Mouse (Mus musculus) brain, embryonic 18.5 days (tissue): Measurements from ENCODE around the gene Mpzl3.

ENCODE experiments used
- DNase-seq: peaks from one replicate; pipeline ENCODE4 v3.0.0-alpha.2; 2012; ENCODE audit warnings: low read depth, low spot score

Gene Mpzl3

GRCm38 (mm10) chr9:45042947-45043346, 12.0 kb upstream of the Mpzl3 start:
- DNase-seq: no peak

- no peak for DNase-seq
These were observed 8.0 kb upstream of the Mpzl3 start for GRCm38 (mm10) chr9:45046973-45047372.

GRCm38 (mm10) chr9:45048511-45048910, 6.5 kb upstream of the Mpzl3 start:
- no peak for DNase-seq

GRCm38 (mm10) chr9:45049731-45050130, 5.3 kb upstream of the Mpzl3 start:
- no peak for DNase-seq

GRCm38 (mm10) chr9:45050301-45050700, 4.7 kb upstream of the Mpzl3 start:
- DNase-seq: no peak

- no peak for DNase-seq
These were observed 3.4 kb downstream of the Mpzl3 start for GRCm38 (mm10) chr9:45058304-45058940.

- DNase-seq: no peak
These were observed 5.2 kb downstream of the Mpzl3 start for GRCm38 (mm10) chr9:45060151-45060550.

- no peak for DNase-seq
These were observed 7.7 kb downstream of the Mpzl3 start for GRCm38 (mm10) chr9:45062677-45063076.

- DNase-seq: no peak
These were observed 9.4 kb downstream of the Mpzl3 start for GRCm38 (mm10) chr9:45064421-45064820.

GRCm38 (mm10) chr9:45066735-45067134, 11.7 kb downstream of the Mpzl3 start:
- no peak for DNase-seq

- DNase-seq: no peak
These were observed 16.8 kb downstream of the Mpzl3 start for GRCm38 (mm10) chr9:45071800-45072199.

- DNase-seq: no peak
These were observed 22.9 kb downstream of the Mpzl3 start for GRCm38 (mm10) chr9:45077859-45078258.

- DNase-seq: no peak
These were observed 24.0 kb downstream of the Mpzl3 start, which contains the start of gene Jaml for GRCm38 (mm10) chr9:45079011-45079410. TSS of gene Jaml (plus strand) at chr9:45079183.

- DNase-seq: no peak
These were observed 28.1 kb downstream of the Mpzl3 start for GRCm38 (mm10) chr9:45083132-45083531.

- DNase-seq: no peak
These were observed 29.6 kb downstream of the Mpzl3 start for GRCm38 (mm10) chr9:45084556-45084955.

GRCm38 (mm10) chr9:45085741-45086690, 31.0 kb downstream of the Mpzl3 start:
- DNase-seq: no peak

GRCm38 (mm10) chr9:45088040-45088439, 33.1 kb downstream of the Mpzl3 start:
- no peak for DNase-seq

- no peak for DNase-seq
These were observed 35.8 kb downstream of the Mpzl3 start for GRCm38 (mm10) chr9:45090811-45091210.

GRCm38 (mm10) chr9:45092641-45093040, 37.7 kb downstream of the Mpzl3 start:
- DNase-seq: no peak

- DNase-seq: no peak
These were observed 40.4 kb downstream of the Mpzl3 start for GRCm38 (mm10) chr9:45095149-45095937.

GRCm38 (mm10) chr9:45097877-45098276, 42.9 kb downstream of the Mpzl3 start:
- no peak for DNase-seq

- DNase-seq: no peak
These were observed 43.4 kb downstream of the Mpzl3 start for GRCm38 (mm10) chr9:45098426-45098825.
